ENCODE assay signal across 12 mouse cellular contexts in genomic region chr6:30552628-30553027, GRCm38 (mm10). TPM values are rescaled to one million over a fixed set of nuclear protein-coding genes. Genes with fewer than 3 reads are reported as not detected.
DNase-seq lines count a peak whose midpoint lies in the region; ATAC-seq lines count a peak whose summit lies in the region.
"Had no signal": no experiment of that assay in that cellular context is flagged by ENCODE, and none has a peak within 500 bp of the region (broad histone marks: within the 10 kb centered on the region; RNA-seq: fewer than 3 reads in every experiment).

No protein-coding gene starts in this region.

- H3K27me3 ChIP-seq in heart, embryonic 16.5 days (ENCODE audit: control insufficient read depth, insufficient read depth, low read length) = no peaks in the 10 kb centered on the region
- H3K27me3 ChIP-seq in limb, embryonic 10.5 days (ENCODE audit: low read depth, poor library complexity, severe bottlenecking) = no peaks in the 10 kb centered on the region
- no peaks in the 10 kb centered on the region for H3K27me3 ChIP-seq in neural tube, embryonic 15.5 days (replicated peaks)

- no peak overlapping the region for H3K4me3 ChIP-seq in heart, embryonic 16.5 days (ENCODE audit: low read length)
- no peak overlapping the region for H3K4me3 ChIP-seq in limb, embryonic 10.5 days
- no peak overlapping the region for H3K4me3 ChIP-seq in neural tube, embryonic 15.5 days (replicated peaks)

- no peaks in the 10 kb centered on the region for H3K36me3 ChIP-seq in heart, embryonic 16.5 days (ENCODE audit: control insufficient read depth, insufficient read depth)
- H3K36me3 ChIP-seq in limb, embryonic 10.5 days = peaks cover 49% of the 10 kb centered on the region
- H3K36me3 ChIP-seq in neural tube, embryonic 15.5 days = no peaks in the 10 kb centered on the region

- H3K9me3 ChIP-seq in heart, embryonic 16.5 days (replicated peaks; ENCODE audit: control insufficient read depth, low read length) = no peaks in the 10 kb centered on the region
- H3K9me3 ChIP-seq in limb, embryonic 10.5 days (replicated peaks) = no peaks in the 10 kb centered on the region
- H3K9me3 ChIP-seq in neural tube, embryonic 15.5 days (replicated peaks) = no peaks in the 10 kb centered on the region

- H3K4me2 ChIP-seq in heart, embryonic 16.5 days (ENCODE audit: low read depth, low read length) = no peak overlapping the region
- H3K4me2 ChIP-seq in neural tube, embryonic 15.5 days = peak overlapping the region; percentile 54

- no peak overlapping the region; the same call in 1 of the 2 replicates for H3K9ac ChIP-seq in heart, embryonic 16.5 days (ENCODE audit: low read length)
- H3K9ac ChIP-seq in neural tube, embryonic 15.5 days (replicated peaks) = no peak overlapping the region

- peak overlapping the region; percentile 48; the same call in 1 of the 2 replicates for H3K27ac ChIP-seq in heart, embryonic 16.5 days (ENCODE audit: low read length)
- H3K27ac ChIP-seq in limb, embryonic 10.5 days = peak overlapping the region; percentile 96
- H3K27ac ChIP-seq in neural tube, embryonic 15.5 days (replicated peaks) = peak overlapping the region; percentile 82

- no peak for DNase-seq in heart, adult 11 months
- peak; percentile 14 for DNase-seq in retina, postnatal 1 day
- no peak for DNase-seq in retina, embryonic 14.5 days (ENCODE audit: low spot score)
- DNase-seq in limb, embryonic 10.5 days (ENCODE audit: low spot score) = no peak
- no peak for DNase-seq in spleen, postnatal 36 days (ENCODE audit: low spot score in 2 of 2)
- DNase-seq in cerebellum, postnatal 36 days = no peak
- DNase-seq: adrenal gland, postnatal 36 days; heart, adult 18-20 months; kidney, postnatal 25 days had no signal

- no peak for ATAC-seq in heart, embryonic 16.5 days (replicated peaks; ENCODE audit: extremely low read depth, insufficient read depth, low FRiP score)
- no peak for ATAC-seq in neural tube, embryonic 15.5 days (ENCODE audit: low FRiP score)

- peaks cover 26% of the 10 kb centered on the region for H3K4me1 ChIP-seq in heart, embryonic 16.5 days (ENCODE audit: control insufficient read depth, insufficient read depth, low read length)
- H3K4me1 ChIP-seq in limb, embryonic 10.5 days = peaks cover 83% of the 10 kb centered on the region
- peaks cover 33% of the 10 kb centered on the region for H3K4me1 ChIP-seq in neural tube, embryonic 15.5 days

- 57% methylated on average over 6 of the region's 6 CpGs for WGBS in heart, embryonic 16.5 days
- WGBS in limb, embryonic 10.5 days = 64% methylated on average over 6 of the region's 6 CpGs
- WGBS in neural tube, embryonic 15.5 days = 52% methylated on average over 6 of the region's 6 CpGs

RNA-seq across cellular contexts. Expression of gene Cpa2, which starts 11.2 kb away (rescaled TPM):
- polyA plus RNA-seq in heart, embryonic 16.5 days (2015; fragmentation: Nextera tagmentation; extraction: Ambion mirVana) = 2.5 and 2.7 TPM in 2 replicates
- 109 and 110 TPM in 2 replicates for polyA plus RNA-seq in limb, embryonic 10.5 days (2016; fragmentation: Nextera tagmentation; extraction: Ambion mirVana)
- polyA plus RNA-seq in neural tube, embryonic 15.5 days (2015; fragmentation: Nextera tagmentation; extraction: Ambion mirVana) = 11.3 and 20.3 TPM in 2 replicates
- polyA plus RNA-seq: C2C12 had no signal

RNA-seq across cellular contexts. Expression of gene Cpa4, which starts 15.5 kb away (rescaled TPM):
- polyA plus RNA-seq in heart, embryonic 16.5 days (2015; fragmentation: Nextera tagmentation; extraction: Ambion mirVana) = 1.3 and 1.7 TPM in 2 replicates
- polyA plus RNA-seq in limb, embryonic 10.5 days (2016; fragmentation: Nextera tagmentation; extraction: Ambion mirVana) = 1.1 and 1.4 TPM in 2 replicates
- polyA plus RNA-seq in neural tube, embryonic 15.5 days (2015; fragmentation: Nextera tagmentation; extraction: Ambion mirVana) = 0.54 and 0.75 TPM in 2 replicates
- polyA plus RNA-seq: C2C12 had no signal

RNA-seq across cellular contexts. Expression of gene Ssmem1, which starts 43.0 kb away (rescaled TPM):
- 0.12 TPM in 1 of 2 replicates, not detected in the other for polyA plus RNA-seq in heart, embryonic 16.5 days (2015; fragmentation: Nextera tagmentation; extraction: Ambion mirVana)
- 0.38 and 0.59 TPM in 2 replicates for polyA plus RNA-seq in limb, embryonic 10.5 days (2016; fragmentation: Nextera tagmentation; extraction: Ambion mirVana)
- polyA plus RNA-seq in neural tube, embryonic 15.5 days (2015; fragmentation: Nextera tagmentation; extraction: Ambion mirVana) = not detected in 2 replicates

RNA-seq across cellular contexts. Expression of gene Tmem209, which starts 43.0 kb away (rescaled TPM):
- polyA plus RNA-seq in heart, embryonic 16.5 days (2015; fragmentation: Nextera tagmentation; extraction: Ambion mirVana) = 21.7 and 27.6 TPM in 2 replicates
- polyA plus RNA-seq in limb, embryonic 10.5 days (2016; fragmentation: Nextera tagmentation; extraction: Ambion mirVana) = 45.7 and 51.6 TPM in 2 replicates
- polyA plus RNA-seq in neural tube, embryonic 15.5 days (2015; fragmentation: Nextera tagmentation; extraction: Ambion mirVana) = 21.1 and 29.6 TPM in 2 replicates

RNA-seq across cellular contexts. Expression of gene Cpa5, which starts 58.2 kb away (rescaled TPM):
- polyA plus RNA-seq in heart, embryonic 16.5 days (2015; fragmentation: Nextera tagmentation; extraction: Ambion mirVana) = 0.55 and 0.59 TPM in 2 replicates
- polyA plus RNA-seq in limb, embryonic 10.5 days (2016; fragmentation: Nextera tagmentation; extraction: Ambion mirVana) = 0.23 and 0.35 TPM in 2 replicates
- polyA plus RNA-seq in neural tube, embryonic 15.5 days (2015; fragmentation: Nextera tagmentation; extraction: Ambion mirVana) = 0.11 TPM in 1 of 2 replicates, not detected in the other
- polyA plus RNA-seq: C2C12 had no signal
